Mouse (Mus musculus): ENCODE data around the gene Tigar.
A peak's percentile ranks its signal among the peaks of the same experiment; 100 is the strongest.

The Tigar gene

GRCm38 (mm10) chr6:127109402-127109930 is at the start of gene Tigar:
Gene Tigar, minus strand, starts transcription at chr6:127109557.
- DNase-seq (ENCODE audit: low read depth, low spot score): peak; percentile 98

- no peak for DNase-seq (ENCODE audit: low read depth, low spot score)
Measured at GRCm38 (mm10) chr6:127157321-127157720, 48.0 kb upstream of the Tigar start.

- no peak for DNase-seq (ENCODE audit: low read depth, low spot score)
Measured at GRCm38 (mm10) chr6:127155468-127155867, 46.1 kb upstream of the Tigar start.

GRCm38 (mm10) chr6:127154708-127155268 is 45.4 kb upstream of the Tigar start:
- no peak for DNase-seq (ENCODE audit: low read depth, low spot score)

GRCm38 (mm10) chr6:127153972-127154707 is 44.8 kb upstream of the Tigar start:
- DNase-seq (ENCODE audit: low read depth, low spot score): no peak

GRCm38 (mm10) chr6:127153296-127153800 is 44.0 kb upstream of the Tigar start:
- no peak for DNase-seq (ENCODE audit: low read depth, low spot score)

- DNase-seq (ENCODE audit: low read depth, low spot score): peak; percentile 38
Measured at GRCm38 (mm10) chr6:127152106-127152951, 43.0 kb upstream of the Tigar start, which contains the start of gene Ccnd2. Gene Ccnd2, minus strand, starts transcription at chr6:127152193.

- DNase-seq (ENCODE audit: low read depth, low spot score): peak; percentile 19
Measured at GRCm38 (mm10) chr6:127151565-127152105, 42.3 kb upstream of the Tigar start.

GRCm38 (mm10) chr6:127150663-127151564 is 41.6 kb upstream of the Tigar start:
- DNase-seq (ENCODE audit: low read depth, low spot score): no peak

- no peak for DNase-seq (ENCODE audit: low read depth, low spot score)
Measured at GRCm38 (mm10) chr6:127149944-127150662, 40.7 kb upstream of the Tigar start.

- peak; percentile 26 for DNase-seq (ENCODE audit: low read depth, low spot score)
Measured at GRCm38 (mm10) chr6:127149303-127149943, 40.1 kb upstream of the Tigar start.

- no peak for DNase-seq (ENCODE audit: low read depth, low spot score)
Measured at GRCm38 (mm10) chr6:127148526-127149302, 39.4 kb upstream of the Tigar start.

- peak; percentile 79 for DNase-seq (ENCODE audit: low read depth, low spot score)
Measured at GRCm38 (mm10) chr6:127147665-127148064, 38.3 kb upstream of the Tigar start.

- no peak for DNase-seq (ENCODE audit: low read depth, low spot score)
Measured at GRCm38 (mm10) chr6:127146322-127146947, 37.1 kb upstream of the Tigar start.

GRCm38 (mm10) chr6:127145464-127146190 is 36.3 kb upstream of the Tigar start:
- DNase-seq (ENCODE audit: low read depth, low spot score): no peak

GRCm38 (mm10) chr6:127143576-127144288 is 34.4 kb upstream of the Tigar start:
- no peak for DNase-seq (ENCODE audit: low read depth, low spot score)

GRCm38 (mm10) chr6:127143124-127143520 is 33.8 kb upstream of the Tigar start:
- no peak for DNase-seq (ENCODE audit: low read depth, low spot score)

Data from A20 (cell line).